Mouse (Mus musculus): ENCODE measurements around the gene Macf1.

Gene Macf1

GRCm38 (mm10) chr4:123431936-123432335, 252.2 kb downstream of the Macf1 start:
- DNase-seq = no peak

GRCm38 (mm10) chr4:123427900-123428684, 256.1 kb downstream of the Macf1 start:
- no peak for DNase-seq

GRCm38 (mm10) chr4:123427271-123427899, 256.8 kb downstream of the Macf1 start:
- no peak for DNase-seq

GRCm38 (mm10) chr4:123426429-123427080, 257.6 kb downstream of the Macf1 start:
- DNase-seq = no peak

GRCm38 (mm10) chr4:123425672-123426272, 258.4 kb downstream of the Macf1 start:
- DNase-seq = no peak

GRCm38 (mm10) chr4:123424050-123424449, 260.1 kb downstream of the Macf1 start:
- DNase-seq = no peak

GRCm38 (mm10) chr4:123422828-123423227, 261.3 kb downstream of the Macf1 start:
- no peak for DNase-seq

GRCm38 (mm10) chr4:123418032-123418431, 266.1 kb downstream of the Macf1 start:
- no peak for DNase-seq

GRCm38 (mm10) chr4:123417478-123417877, 266.7 kb downstream of the Macf1 start:
- DNase-seq = no peak

- no peak for DNase-seq
Measured at GRCm38 (mm10) chr4:123416829-123417228, 267.3 kb downstream of the Macf1 start.

GRCm38 (mm10) chr4:123415566-123415965, 268.6 kb downstream of the Macf1 start:
- DNase-seq = no peak

- no peak for DNase-seq
Measured at GRCm38 (mm10) chr4:123413876-123414275, 270.3 kb downstream of the Macf1 start.

- no peak for DNase-seq
Measured at GRCm38 (mm10) chr4:123412981-123413380, 271.2 kb downstream of the Macf1 start.

GRCm38 (mm10) chr4:123412528-123412878, 271.7 kb downstream of the Macf1 start:
- no peak for DNase-seq

GRCm38 (mm10) chr4:123411732-123412527, 272.2 kb downstream of the Macf1 start:
- DNase-seq = peak; percentile 71 to 80

GRCm38 (mm10) chr4:123411006-123411731, 273.0 kb downstream of the Macf1 start:
- peak in 1 of 2 experiments; percentile 52 for DNase-seq

GRCm38 (mm10) chr4:123409752-123410151, 274.4 kb downstream of the Macf1 start:
- DNase-seq = no peak

- no peak for DNase-seq
Measured at GRCm38 (mm10) chr4:123409034-123409692, 275.0 kb downstream of the Macf1 start.

GRCm38 (mm10) chr4:123407792-123408191, 276.4 kb downstream of the Macf1 start:
- no peak for DNase-seq

- peak; percentile 46 to 56 for DNase-seq
Measured at GRCm38 (mm10) chr4:123404056-123404455, 280.1 kb downstream of the Macf1 start.

GRCm38 (mm10) chr4:123402244-123402643, 281.9 kb downstream of the Macf1 start:
- DNase-seq = no peak
